11 mouse cellular contexts compared by ENCODE assay signal in the genomic region with DNA sequence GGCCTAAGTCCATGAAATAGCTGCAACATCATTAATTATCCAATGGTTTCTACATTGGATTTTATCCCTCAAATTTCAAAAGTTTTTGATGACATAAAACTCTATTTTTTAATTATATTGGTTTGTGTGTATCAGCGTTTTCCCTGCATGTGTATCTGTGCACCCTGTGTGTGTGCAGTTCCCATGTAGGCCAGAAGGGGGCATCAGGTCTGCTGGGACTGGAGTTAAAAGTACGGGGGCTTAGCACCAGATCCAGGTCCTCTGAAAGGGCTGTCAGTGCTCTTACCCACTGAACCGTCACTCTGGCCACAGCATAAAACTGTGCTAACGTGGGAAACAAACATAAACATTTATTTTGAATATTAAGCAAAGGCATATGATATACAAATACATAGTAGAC. TPM values are rescaled to one million over a fixed set of nuclear protein-coding genes. Genes with fewer than 3 reads are reported as not detected.
A peak's percentile ranks its signal among the peaks of the same experiment; 100 is the strongest.
DNase-seq lines count a peak whose midpoint lies in the region; ATAC-seq and TF ChIP-seq lines count a peak whose summit lies in the region.
"Had no signal": no experiment of that assay in that cellular context is flagged by ENCODE, and none has a peak within 500 bp of the region (broad histone marks: within the 10 kb centered on the region; RNA-seq: fewer than 3 reads in every experiment).

No protein-coding gene starts in this region.

- DNase-seq in kidney, postnatal 4 days: peak; percentile 14 to 32
- DNase-seq in thymus, postnatal 4 days: peak; percentile 27
- DNase-seq in thymus, postnatal 25 days: no peak
- peak; percentile 55 for DNase-seq in R1 (ENCODE audit: low read depth, low spot score)
- no peak for DNase-seq in lung, adult 2 months
- DNase-seq: thymus, postnatal 14 days had no signal

- WGBS in kidney, embryonic 14.5 days: over 99% methylated on average over 4 of the region's 4 CpGs
- WGBS in lung, adult 2 months: 98% methylated on average over 4 of the region's 4 CpGs

- ATAC-seq in kidney, embryonic 14.5 days (ENCODE audit: low FRiP score, low TSS enrichment): no peak
- ATAC-seq in inflammation-experienced regulatory T-cells, adult 6 months: no peak

- no peak overlapping the region for H3K27ac ChIP-seq in kidney, embryonic 14.5 days (ENCODE audit: low read depth, low read length)
- H3K27ac ChIP-seq: hindbrain, embryonic 14.5 days; limb, embryonic 13.5 days had no signal

- TF ChIP-seq CTCF in lung, adult 2 months (IDR thresholded peaks at IDR 0.05; ENCODE audit: insufficient read depth, low read length): no peak

- no peak overlapping the region for H3K4me2 ChIP-seq in kidney, embryonic 14.5 days (replicated peaks; ENCODE audit: low read depth, low read length)
- H3K4me2 ChIP-seq: heart, embryonic 11.5 days; hindbrain, embryonic 14.5 days; limb, embryonic 13.5 days had no signal

- H3K27me3 ChIP-seq in kidney, embryonic 14.5 days (ENCODE audit: control insufficient read depth, insufficient read depth, low read length): no peaks in the 10 kb centered on the region
- H3K27me3 ChIP-seq: limb, embryonic 13.5 days had no signal

- H3K9ac ChIP-seq in kidney, embryonic 14.5 days (ENCODE audit: low read depth, low read length): no peak overlapping the region
- H3K9ac ChIP-seq: hindbrain, embryonic 14.5 days; limb, embryonic 13.5 days had no signal

- H3K9me3 ChIP-seq in kidney, embryonic 14.5 days (ENCODE audit: control insufficient read depth, low read length): peaks cover 3% of the 10 kb centered on the region; the same call in 1 of the 2 replicates
- H3K9me3 ChIP-seq: limb, embryonic 13.5 days had no signal

- no peak for TF ChIP-seq POLR2A in lung, adult 2 months (IDR thresholded peaks at IDR 0.05; ENCODE audit: borderline replicate concordance, extremely low read depth, low read depth, low read length)

- no peak overlapping the region for H3K4me3 ChIP-seq in kidney, embryonic 14.5 days (ENCODE audit: low read length)
- no peak overlapping the region for H3K4me3 ChIP-seq in lung, adult 2 months (replicated peaks; ENCODE audit: extremely low read depth, low read depth, low read length)
- H3K4me3 ChIP-seq: limb, embryonic 13.5 days had no signal

- no peaks in the 10 kb centered on the region for H3K4me1 ChIP-seq in kidney, embryonic 14.5 days (ENCODE audit: control insufficient read depth, insufficient read depth, low read length)
- peaks cover 4% of the 10 kb centered on the region for H3K4me1 ChIP-seq in lung, adult 2 months (ENCODE audit: control insufficient read depth, insufficient read depth, low read length)
- H3K4me1 ChIP-seq: limb, embryonic 13.5 days had no signal

- peaks cover 10% of the 10 kb centered on the region for H3K36me3 ChIP-seq in kidney, embryonic 14.5 days (ENCODE audit: control insufficient read depth, insufficient read depth, low read length)

RNA-seq across cellular contexts. Expression of gene Apip, which starts 14.6 kb away (rescaled TPM):
- polyA plus RNA-seq in kidney, embryonic 14.5 days (2014; fragmentation: Nextera tagmentation; extraction: Ambion mirVana): 73.7 and 73.9 TPM in 2 replicates
- 10 to 100 TPM; 25.4 to 41.1 (median 26.0) TPM for polyA plus RNA-seq in inflammation-experienced regulatory T-cells, adult 6 months (2017; shearing (Covaris generic))
- polyA plus RNA-seq in lung, adult 2 months (2012; rRNA removed): 12.0 and 13.7 TPM in 2 replicates

RNA-seq across cellular contexts. Expression of gene Pdhx, which starts 14.8 kb away (rescaled TPM):
- 31.5 and 38.3 TPM in 2 replicates for polyA plus RNA-seq in kidney, embryonic 14.5 days (2014; fragmentation: Nextera tagmentation; extraction: Ambion mirVana)
- polyA plus RNA-seq in inflammation-experienced regulatory T-cells, adult 6 months (2017; shearing (Covaris generic)): 10 to 100 TPM; 14.8 to 21.4 (median 18.4) TPM
- polyA plus RNA-seq in lung, adult 2 months (2012; rRNA removed): 10.8 and 16.0 TPM in 2 replicates

Comparison
In these comparisons a context has a peak if more than half of its experiments do, and no peak if none do; other contexts are left out.
1. DNase-seq: peak in kidney, postnatal 4 days (2 of 2), thymus, postnatal 4 days (single experiment) and R1 (single experiment); none in thymus, postnatal 25 days (single experiment) and lung, adult 2 months (single experiment).